ENCODE assay signal across 9 mouse cellular contexts in genomic region chr6:50354688-50355660, GRCm38 (mm10).
DNase-seq lines count a peak whose midpoint lies in the region; ATAC-seq and TF ChIP-seq lines count a peak whose summit lies in the region.
"Had no signal": no experiment of that assay in that cellular context is flagged by ENCODE, and none has a peak within 500 bp of the region (broad histone marks: within the 10 kb centered on the region; RNA-seq: fewer than 3 reads in every experiment).

No protein-coding gene starts in this region.

- H3K9ac ChIP-seq in hindbrain, postnatal 0 days (replicated peaks; ENCODE audit: low read length) = no peak overlapping the region
- H3K9ac ChIP-seq in hindbrain, embryonic 14.5 days = no peak overlapping the region
- H3K9ac ChIP-seq in forebrain, embryonic 13.5 days = no peak overlapping the region
- H3K9ac ChIP-seq: neural tube, embryonic 12.5 days had no signal

- H3K36me3 ChIP-seq in hindbrain, postnatal 0 days (ENCODE audit: insufficient read depth, low read length) = no peaks in the 10 kb centered on the region
- no peaks in the 10 kb centered on the region for H3K36me3 ChIP-seq in hindbrain, embryonic 14.5 days (replicated peaks; ENCODE audit: control insufficient read depth, insufficient read depth)
- H3K36me3 ChIP-seq in forebrain, embryonic 13.5 days (ENCODE audit: poor library complexity, severe bottlenecking) = no peaks in the 10 kb centered on the region
- H3K36me3 ChIP-seq: neural tube, embryonic 12.5 days had no signal

- no peaks in the 10 kb centered on the region for H3K9me3 ChIP-seq in hindbrain, postnatal 0 days (ENCODE audit: low read length)
- no peaks in the 10 kb centered on the region for H3K9me3 ChIP-seq in hindbrain, embryonic 14.5 days (ENCODE audit: control insufficient read depth, low read length)
- H3K9me3 ChIP-seq in forebrain, embryonic 13.5 days (replicated peaks) = no peaks in the 10 kb centered on the region
- H3K9me3 ChIP-seq: neural tube, embryonic 12.5 days had no signal

- H3K4me1 ChIP-seq in hindbrain, postnatal 0 days (ENCODE audit: insufficient read depth, low read length) = peaks cover 14% of the 10 kb centered on the region
- peaks cover 15% of the 10 kb centered on the region; the same call in 1 of the 2 replicates for H3K4me1 ChIP-seq in hindbrain, embryonic 14.5 days (replicated peaks; ENCODE audit: control insufficient read depth, insufficient read depth, low read length)
- H3K4me1 ChIP-seq in forebrain, embryonic 13.5 days = peaks cover 26% of the 10 kb centered on the region
- H3K4me1 ChIP-seq: neural tube, embryonic 12.5 days had no signal

- no peak for TF ChIP-seq CTCF in hindbrain, postnatal 0 days (IDR thresholded peaks at IDR 0.05; ENCODE audit: low read depth)

- H3K4me3 ChIP-seq in hindbrain, postnatal 0 days (ENCODE audit: low read length) = no peak overlapping the region
- no peak overlapping the region for H3K4me3 ChIP-seq in hindbrain, embryonic 14.5 days (replicated peaks; ENCODE audit: low read length)
- no peak overlapping the region for H3K4me3 ChIP-seq in forebrain, embryonic 13.5 days
- H3K4me3 ChIP-seq: neural tube, embryonic 12.5 days had no signal

- no peaks in the 10 kb centered on the region for H3K27me3 ChIP-seq in hindbrain, postnatal 0 days (ENCODE audit: insufficient read depth, low read length)
- H3K27me3 ChIP-seq in hindbrain, embryonic 14.5 days (ENCODE audit: control insufficient read depth, insufficient read depth, low read length) = no peaks in the 10 kb centered on the region
- H3K27me3 ChIP-seq in forebrain, embryonic 13.5 days = no peaks in the 10 kb centered on the region
- H3K27me3 ChIP-seq: neural tube, embryonic 12.5 days had no signal

- 46% methylated on average over 20 of the region's 20 CpGs for WGBS in hindbrain, postnatal 0 days
- WGBS in hindbrain, embryonic 14.5 days = 57% methylated on average over 20 of the region's 20 CpGs
- 39% methylated on average over 20 of the region's 20 CpGs for WGBS in forebrain, embryonic 13.5 days

- DNase-seq in hindbrain, postnatal 0 days (ENCODE audit: low spot score) = no peak
- no peak for DNase-seq in hindbrain, embryonic 14.5 days (ENCODE audit: low spot score)
- peak; percentile 38 to 39 for DNase-seq in kidney, adult 8-10 months
- DNase-seq in lung, postnatal 36 days = peak; percentile 51
- DNase-seq in cerebellum, postnatal 4 days (ENCODE audit: low spot score in 2 of 2) = no peak
- DNase-seq in urinary bladder, adult 18-20 months (ENCODE audit: low spot score in 2 of 2) = no peak

- no peak overlapping the region for H3K27ac ChIP-seq in hindbrain, postnatal 0 days
- H3K27ac ChIP-seq in hindbrain, embryonic 14.5 days = no peak overlapping the region
- H3K27ac ChIP-seq in forebrain, embryonic 13.5 days = no peak overlapping the region
- H3K27ac ChIP-seq: neural tube, embryonic 12.5 days had no signal

- H3K4me2 ChIP-seq in hindbrain, postnatal 0 days (ENCODE audit: low read depth, low read length) = no peak overlapping the region
- H3K4me2 ChIP-seq in hindbrain, embryonic 14.5 days (replicated peaks) = no peak overlapping the region
- peak overlapping the region; percentile 21; the same call in 1 of the 2 replicates for H3K4me2 ChIP-seq in forebrain, embryonic 13.5 days
- H3K4me2 ChIP-seq: neural tube, embryonic 12.5 days had no signal

- ATAC-seq in hindbrain, postnatal 0 days = 0 out of 2 replicates have a peak, but pooled peaks have one; percentile 21
- ATAC-seq in hindbrain, embryonic 14.5 days (ENCODE audit: low FRiP score) = no peak
- peak; percentile 37; the same call in 1 of the 2 replicates for ATAC-seq in forebrain, embryonic 13.5 days
- no peak for ATAC-seq in activated CD4-positive, CD25-positive, alpha-beta regulatory T cell, adult 4 months

Comparison
In these comparisons a context has a peak if more than half of its experiments do, and no peak if none do; other contexts are left out.
1. ATAC-seq: peak in hindbrain, postnatal 0 days (single experiment) and forebrain, embryonic 13.5 days (single experiment); none in hindbrain, embryonic 14.5 days (single experiment) and activated CD4-positive, CD25-positive, alpha-beta regulatory T cell, adult 4 months (single experiment).
2. DNase-seq: peak in kidney, adult 8-10 months (2 of 2) and lung, postnatal 36 days (single experiment); none in hindbrain, postnatal 0 days (single experiment), hindbrain, embryonic 14.5 days (single experiment), cerebellum, postnatal 4 days (0 of 2) and urinary bladder, adult 18-20 months (0 of 2).